Mouse (Mus musculus) A20 (cell line): ENCODE measurements around the gene Sf3a1.
"Not testable (repeated sequence)": the region's sequence is repeated elsewhere in the genome, so short reads cannot be mapped to it uniquely, and the experiment has no call there.

Source experiments
- DNase-seq: peaks from one replicate; pipeline ENCODE4 v3.0.0-alpha.2; 2011; ENCODE audit warnings: low read depth, low spot score

Sf3a1 gene

GRCm38 (mm10) chr11:4184251-4184952, 24.3 kb downstream of the Sf3a1 start:
- peak; percentile 54 for DNase-seq

- not testable (repeated sequence) for DNase-seq
These were observed 25.3 kb downstream of the Sf3a1 start for GRCm38 (mm10) chr11:4185480-4185879.

GRCm38 (mm10) chr11:4186486-4187317, 26.6 kb downstream of the Sf3a1 start, which contains the start of gene Tbc1d10a:
TSS of gene Tbc1d10a (plus strand) at chr11:4186789.
- DNase-seq: peak; percentile 98

- DNase-seq: no peak
These were observed 27.2 kb downstream of the Sf3a1 start for GRCm38 (mm10) chr11:4187318-4187700.

GRCm38 (mm10) chr11:4189182-4189581, 29.0 kb downstream of the Sf3a1 start:
- no peak for DNase-seq

GRCm38 (mm10) chr11:4190677-4191076, 30.5 kb downstream of the Sf3a1 start:
- no peak for DNase-seq

- no peak for DNase-seq
These were observed 32.6 kb downstream of the Sf3a1 start for GRCm38 (mm10) chr11:4192757-4193156.

- DNase-seq: no peak
These were observed 33.3 kb downstream of the Sf3a1 start for GRCm38 (mm10) chr11:4193420-4193819.

- peak; percentile 91 for DNase-seq
These were observed 35.5 kb downstream of the Sf3a1 start for GRCm38 (mm10) chr11:4195597-4196031.

- DNase-seq: no peak
These were observed 36.5 kb downstream of the Sf3a1 start for GRCm38 (mm10) chr11:4196636-4197035.

GRCm38 (mm10) chr11:4197691-4198090, 37.5 kb downstream of the Sf3a1 start:
- no peak for DNase-seq

- DNase-seq: no peak
These were observed 42.0 kb downstream of the Sf3a1 start for GRCm38 (mm10) chr11:4201981-4202700.

GRCm38 (mm10) chr11:4202995-4203704, 43.0 kb downstream of the Sf3a1 start:
- DNase-seq: no peak

- no peak for DNase-seq
These were observed 43.5 kb downstream of the Sf3a1 start for GRCm38 (mm10) chr11:4203705-4204074.

- DNase-seq: no peak
These were observed 45.0 kb downstream of the Sf3a1 start for GRCm38 (mm10) chr11:4205097-4205655.

GRCm38 (mm10) chr11:4205951-4206350, 45.8 kb downstream of the Sf3a1 start:
- no peak for DNase-seq

- DNase-seq: no peak
These were observed 46.4 kb downstream of the Sf3a1 start for GRCm38 (mm10) chr11:4206563-4206962.

GRCm38 (mm10) chr11:4207655-4208054, 47.5 kb downstream of the Sf3a1 start:
- DNase-seq: no peak

GRCm38 (mm10) chr11:4209556-4209955, 49.4 kb downstream of the Sf3a1 start:
- DNase-seq: peak; percentile 40

- no peak for DNase-seq
These were observed 50.6 kb downstream of the Sf3a1 start for GRCm38 (mm10) chr11:4210786-4211185.

GRCm38 (mm10) chr11:4213107-4213506, 53.0 kb downstream of the Sf3a1 start:
- no peak for DNase-seq
